Mouse (Mus musculus) embryonic fibroblast, embryonic 13.5 days (primary cell): Measurements from ENCODE around the gene Eppin.

Experiments
- CTCF ChIP-seq: IDR thresholded peaks from 2 replicates; pipeline ENCODE4 v1.5.1; 2011; ENCODE audit warnings: mild to moderate bottlenecking, control low read depth, low read length, moderate library complexity, borderline replicate concordance; ENCODE audit not compliant: insufficient read depth
- POLR2A ChIP-seq: IDR thresholded peaks from 2 replicates; pipeline ENCODE4 v1.6.1; 2011; ENCODE audit warnings: low read depth, mild to moderate bottlenecking, control low read depth, low read length, moderate library complexity

GRCm38 (mm10) chr2:164544454-164545097, 48.8 kb downstream of the Eppin start:
- no peak for TF ChIP-seq CTCF
- TF ChIP-seq POLR2A, result no peak
